Mouse (Mus musculus) T-helper 1 cell (primary cell): Measurements from ENCODE around the gene Kctd11.
"Not testable (repeated sequence)": the region's sequence is repeated elsewhere in the genome, so short reads cannot be mapped to it uniquely, and the experiment has no call there.

Source experiments
- in situ Hi-C: fragments of 300-600 bp; cut with MboI, MseI; formaldehyde crosslinking; loops from one replicate; pipeline ENCODE4 v1.15.1; 2025; ENCODE audit warnings: high pct_unique_total_duplicates

Kctd11 gene

GRCm38 (mm10) chr11:69880853-69881603 lies at the start of gene Kctd11:
Gene Kctd11 (minus strand): TSS chr11:69881406.
- in situ Hi-C loops, result no loop called here

- in situ Hi-C loops, result not testable (repeated sequence)
These were observed 49.0 kb upstream of the Kctd11 start for GRCm38 (mm10) chr11:69930176-69930575.

DNA sequence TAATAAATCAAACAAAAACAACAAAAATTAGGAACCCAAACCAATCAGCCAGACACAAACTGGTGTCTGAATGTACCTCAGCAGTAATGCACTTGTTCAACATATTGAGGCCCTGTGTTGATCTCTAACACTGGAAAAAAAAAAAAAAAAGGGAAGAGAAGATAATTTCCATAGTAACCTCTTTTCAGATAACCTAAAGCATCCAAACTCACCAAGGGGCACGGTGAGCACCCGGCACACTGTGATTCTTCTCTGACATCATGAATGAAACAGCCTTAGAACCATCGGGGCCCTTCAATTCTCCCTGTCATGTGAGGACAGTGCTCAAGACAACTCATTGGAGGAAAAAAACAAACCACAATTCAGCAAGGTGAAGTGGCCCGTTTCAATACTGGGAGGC lies 48.5 kb upstream of the Kctd11 start:
- in situ Hi-C loops, result no loop called here

DNA sequence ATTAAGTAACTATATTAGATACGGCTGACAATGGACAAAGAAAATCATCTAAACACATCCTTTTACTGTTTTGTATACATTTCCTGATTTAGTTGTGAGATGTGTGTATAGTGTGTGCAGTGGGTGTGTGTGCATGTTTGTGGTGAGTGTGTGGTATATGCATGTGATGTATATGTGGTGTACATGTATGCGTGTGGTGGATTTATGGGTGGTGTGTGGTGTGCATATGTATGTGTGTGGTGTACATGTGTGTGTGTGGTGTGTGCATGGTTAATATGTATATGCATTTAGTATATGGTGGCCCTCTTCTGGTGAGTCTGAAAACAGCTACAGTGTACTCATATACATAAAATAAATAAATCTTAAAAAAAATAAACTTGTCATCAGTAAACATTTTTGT lies 46.3 kb upstream of the Kctd11 start:
- in situ Hi-C loops, result no loop called here

DNA sequence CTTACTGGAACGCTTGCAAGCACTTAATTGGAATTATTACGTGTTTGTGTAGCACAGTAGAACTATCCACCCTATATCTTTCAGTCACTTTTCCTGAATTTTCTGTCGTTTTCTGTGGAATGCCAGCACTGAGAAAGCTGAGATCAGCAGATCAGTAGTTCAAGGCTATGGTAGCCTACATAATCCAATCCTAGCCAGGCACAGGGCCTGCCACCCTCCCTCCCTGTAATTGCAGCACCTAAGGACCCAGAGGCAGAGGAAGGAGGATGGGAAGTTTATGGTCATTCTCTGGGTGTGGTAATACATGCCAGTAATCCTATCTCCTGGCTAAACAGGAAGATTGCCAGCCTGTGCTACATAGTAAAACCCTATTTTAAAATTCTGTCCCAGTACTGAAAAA lies 41.6 kb upstream of the Kctd11 start:
- in situ Hi-C loops, result no loop called here

- in situ Hi-C loops, result no loop called here
These were observed 41.0 kb upstream of the Kctd11 start for GRCm38 (mm10) chr11:69922012-69922756.

GRCm38 (mm10) chr11:69921114-69922011 lies 40.2 kb upstream of the Kctd11 start, which contains the start of gene Eif5a:
Gene Eif5a (minus strand): TSS chr11:69921958.
- in situ Hi-C loops, result no loop called here

- in situ Hi-C loops, result no loop called here
These were observed 39.2 kb upstream of the Kctd11 start for GRCm38 (mm10) chr11:69920266-69921031.

GRCm38 (mm10) chr11:69919661-69920265 lies 38.6 kb upstream of the Kctd11 start:
- in situ Hi-C loops, result no loop called here

- in situ Hi-C loops, result no loop called here
These were observed 37.8 kb upstream of the Kctd11 start for GRCm38 (mm10) chr11:69919053-69919452.

GRCm38 (mm10) chr11:69918118-69918517 lies 36.9 kb upstream of the Kctd11 start:
- in situ Hi-C loops, result no loop called here

DNA sequence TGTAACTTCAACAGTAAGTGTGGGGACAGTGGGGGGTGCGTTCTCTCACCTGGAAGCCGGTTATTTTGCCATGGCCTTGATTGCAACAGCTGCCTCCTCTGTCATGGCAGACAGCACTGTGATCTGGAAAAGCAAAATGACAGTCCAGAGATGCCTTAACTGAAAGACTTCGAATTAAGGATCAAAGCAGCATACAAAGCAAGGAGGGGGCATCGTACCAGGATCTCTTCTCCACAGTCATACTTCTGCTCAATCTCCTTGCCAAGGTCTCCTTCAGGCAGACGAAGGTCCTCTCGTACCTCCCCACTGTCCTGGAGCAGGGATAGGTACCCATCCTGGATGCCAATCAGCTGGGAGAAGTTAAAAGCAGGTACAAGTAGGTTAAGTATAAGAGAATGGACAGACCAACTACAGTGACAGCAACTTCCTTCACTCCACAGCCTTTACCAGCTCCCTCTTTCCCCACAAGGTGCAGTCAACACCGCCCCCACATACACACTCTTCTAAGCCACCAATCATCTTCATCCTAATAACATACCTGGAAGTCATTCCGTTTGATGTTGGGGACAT lies 36.3 kb upstream of the Kctd11 start:
- in situ Hi-C loops, result no loop called here

GRCm38 (mm10) chr11:69916652-69917378 lies 35.6 kb upstream of the Kctd11 start:
- in situ Hi-C loops, result not testable (repeated sequence)

- in situ Hi-C loops, result no loop called here
These were observed 34.7 kb upstream of the Kctd11 start for GRCm38 (mm10) chr11:69915667-69916627.

DNA sequence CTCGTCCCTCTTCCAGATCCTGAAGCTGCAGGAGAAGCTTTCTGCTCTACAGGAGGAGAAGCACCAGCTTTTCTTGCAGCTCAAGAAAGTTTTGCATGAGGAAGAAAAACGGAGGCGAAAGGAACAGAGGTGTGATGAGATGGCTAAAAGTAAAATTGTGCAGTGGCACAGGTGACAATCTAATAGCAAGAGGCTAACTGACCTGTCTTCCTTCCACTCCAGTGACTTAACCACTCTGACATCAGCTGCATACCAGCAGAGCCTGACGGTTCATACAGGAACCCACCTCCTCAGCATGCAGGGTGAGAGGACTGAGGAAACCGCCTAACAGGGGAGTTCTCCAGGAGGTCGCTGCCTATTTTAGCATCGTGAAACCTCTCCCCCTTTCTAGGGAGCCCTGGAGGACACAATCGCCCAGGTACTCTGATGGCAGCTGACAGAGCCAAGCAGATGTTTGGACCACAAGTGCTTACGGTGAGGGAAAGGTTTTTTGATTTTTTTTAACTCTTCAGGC lies 33.8 kb upstream of the Kctd11 start:
- in situ Hi-C loops, result no loop called here

DNA sequence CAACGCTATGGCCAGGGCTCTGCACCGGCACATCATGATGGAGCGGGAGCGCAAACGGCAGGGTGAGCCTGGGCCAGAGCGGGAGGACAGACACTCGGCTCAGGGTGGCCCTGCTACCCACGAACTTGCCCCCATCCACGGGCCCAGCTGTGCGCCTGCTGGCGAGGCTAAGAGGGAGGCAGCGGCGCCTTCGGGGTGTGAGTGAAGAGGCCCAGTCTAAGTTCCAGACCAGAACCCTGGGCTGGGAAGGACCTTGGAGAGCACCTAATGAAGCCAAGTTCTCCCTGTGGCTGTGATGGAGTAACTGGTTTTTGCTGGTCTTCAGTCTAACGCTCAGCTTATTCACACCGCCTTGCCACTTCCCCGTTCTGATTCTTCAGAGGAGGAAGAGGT lies 33.2 kb upstream of the Kctd11 start:
- in situ Hi-C loops, result no loop called here

DNA sequence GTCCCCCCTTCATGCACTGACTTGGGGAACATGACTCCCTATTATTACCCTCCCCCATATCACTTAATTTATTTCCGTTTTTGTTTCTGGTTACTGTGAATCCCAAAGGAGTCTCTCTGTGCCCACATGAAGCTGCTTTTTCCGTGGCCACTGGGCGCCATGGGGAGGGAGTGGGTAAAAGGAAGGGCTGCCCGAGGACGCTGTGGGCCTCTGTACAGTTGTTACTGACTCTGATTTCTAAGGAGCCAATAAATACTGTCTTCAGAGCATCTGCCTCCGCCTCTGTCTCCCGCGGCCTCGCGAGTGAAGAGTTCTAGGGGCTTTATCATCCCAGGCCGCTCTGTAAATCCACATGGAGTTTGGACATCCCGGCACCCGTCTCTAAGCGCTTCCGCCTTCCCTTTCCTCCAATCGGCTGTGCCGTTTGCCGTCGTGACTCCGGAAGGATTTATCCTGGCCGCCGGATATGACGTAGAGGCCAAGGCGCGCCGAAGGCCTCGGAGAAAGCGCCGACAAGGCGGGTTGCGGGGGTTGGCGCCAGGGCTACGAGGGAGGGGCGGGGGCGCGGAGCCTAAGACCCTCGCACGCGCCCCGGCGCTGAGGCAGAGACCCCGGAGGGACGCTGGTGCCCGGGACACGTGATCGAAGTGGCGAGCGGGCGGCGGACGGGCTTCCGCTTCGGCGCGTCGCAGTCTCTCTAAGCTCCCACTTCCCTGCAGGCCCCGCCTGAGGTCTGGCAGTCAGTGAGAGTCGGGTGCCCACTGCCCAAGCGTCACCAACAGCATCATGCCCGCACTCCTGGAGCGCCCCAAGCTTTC lies 32.6 kb upstream of the Kctd11 start, which contains the start of gene Gps2:
Gps2 (plus strand) TSS at position 335 of the 818 bp plus-strand sequence.
- in situ Hi-C loops, result no loop called here
